Mouse (Mus musculus): ENCODE results near the gene Krt19.

Krt19 gene

GRCm38 (mm10) chr11:100136559-100136958 is 11.9 kb downstream of the Krt19 start:
- DNase-seq: no peak

- DNase-seq: no peak
Measured at GRCm38 (mm10) chr11:100135731-100136130, 12.7 kb downstream of the Krt19 start, which contains the start of gene Krt15. Krt15 (minus strand) TSS chr11:100135928.

- no peak for DNase-seq
Measured at GRCm38 (mm10) chr11:100124901-100125300, 23.6 kb downstream of the Krt19 start.

- DNase-seq: no peak
Measured at GRCm38 (mm10) chr11:100121466-100121865, 27.0 kb downstream of the Krt19 start, which contains the start of gene Krt13. Krt13 (minus strand) TSS chr11:100121566.

- no peak for DNase-seq
Measured at GRCm38 (mm10) chr11:100120331-100120730, 28.1 kb downstream of the Krt19 start.

- no peak for DNase-seq
Measured at GRCm38 (mm10) chr11:100113742-100114029, 34.8 kb downstream of the Krt19 start.

GRCm38 (mm10) chr11:100112935-100113741 is 35.3 kb downstream of the Krt19 start:
- DNase-seq: no peak

- DNase-seq: no peak
Measured at GRCm38 (mm10) chr11:100105576-100106122, 42.8 kb downstream of the Krt19 start, which contains the start of gene Krt36. Krt36 (minus strand) TSS chr11:100105626.

- no peak for DNase-seq
Measured at GRCm38 (mm10) chr11:100102693-100103429, 45.6 kb downstream of the Krt19 start.

- no peak for DNase-seq
Measured at GRCm38 (mm10) chr11:100100391-100100790, 48.1 kb downstream of the Krt19 start.

GRCm38 (mm10) chr11:100097819-100098218 is 50.6 kb downstream of the Krt19 start:
- DNase-seq: no peak

GRCm38 (mm10) chr11:100096141-100096540 is 52.3 kb downstream of the Krt19 start, which contains the start of gene Krt35:
Krt35 (minus strand) TSS chr11:100096241.
- no peak for DNase-seq
